In the genomic region with DNA sequence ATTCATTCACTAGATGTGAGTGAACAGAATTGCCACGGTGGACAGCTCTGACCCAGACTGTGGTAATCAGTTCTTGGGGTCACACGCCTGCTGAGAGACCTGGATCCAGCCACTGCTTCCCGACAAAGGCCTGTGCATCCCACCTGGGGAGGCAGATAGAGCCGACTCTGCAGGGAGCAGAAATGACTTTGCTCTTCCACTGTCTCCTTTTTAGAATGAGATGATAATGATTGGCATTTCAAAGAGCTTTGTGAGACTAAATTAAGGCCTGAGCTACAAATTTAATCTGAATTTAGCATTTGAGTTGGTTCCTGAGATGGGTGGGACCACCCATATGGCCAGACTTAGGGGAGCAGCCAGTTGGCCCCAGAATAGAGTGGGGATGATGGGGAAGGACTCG, we compare ENCODE assay signal across 21 mouse cellular contexts.
"Had no signal": no experiment of that assay in that cellular context is flagged by ENCODE, and none has a peak within 500 bp of the region (broad histone marks: within the 10 kb centered on the region; RNA-seq: fewer than 3 reads in every experiment).

No protein-coding gene starts in this region.

- H3K4me1 ChIP-seq: limb, embryonic 13.5 days; liver, embryonic 13.5 days; midbrain, embryonic 12.5 days had no signal

- H3K9ac ChIP-seq: limb, embryonic 13.5 days; liver, embryonic 13.5 days; midbrain, embryonic 12.5 days; neural tube, embryonic 13.5 days had no signal

- DNase-seq: kidney, adult 18-20 months; kidney, postnatal 25 days; liver; liver, embryonic 13.5 days; lung, adult 2 months; lung, postnatal 14 days; lung, postnatal 4 days; right cerebral cortex, postnatal 14 days; right cerebral cortex, postnatal 4 days; thymus, adult 2 months; thymus, postnatal 14 days; thymus, postnatal 4 days had no signal

- H3K9me3 ChIP-seq: limb, embryonic 10.5 days; limb, embryonic 13.5 days; liver, embryonic 13.5 days; midbrain, embryonic 12.5 days; neural tube, embryonic 13.5 days had no signal

- ATAC-seq: midbrain, embryonic 16.5 days had no signal

- H3K4me2 ChIP-seq: limb, embryonic 13.5 days; liver, embryonic 13.5 days; midbrain, embryonic 12.5 days; neural tube, embryonic 13.5 days had no signal

- H3K4me3 ChIP-seq: layer of hippocampus, adult 2 months; limb, embryonic 10.5 days; limb, embryonic 13.5 days; liver, embryonic 13.5 days; midbrain, embryonic 12.5 days; myocyte; neural tube, embryonic 13.5 days had no signal

- H3K27ac ChIP-seq: kidney, postnatal 0 days; layer of hippocampus, adult 2 months; limb, embryonic 10.5 days; limb, embryonic 13.5 days; liver, embryonic 13.5 days; midbrain, embryonic 12.5 days; neural tube, embryonic 13.5 days; stomach, postnatal 0 days had no signal

- H3K36me3 ChIP-seq: neural tube, embryonic 13.5 days had no signal

- H3K27me3 ChIP-seq: limb, embryonic 13.5 days; liver, embryonic 13.5 days; neural tube, embryonic 13.5 days had no signal
